Mouse (Mus musculus) heart, embryonic 11.5 days (tissue): ENCODE results near the gene Mrps15. TPM values are rescaled to one million over a fixed set of nuclear protein-coding genes. Genes with fewer than 3 reads are reported as not detected.

Experiments
- ATAC-seq: fragments of 200-750 bp; cut with Nextera tagmentation; replicated peaks from 2 replicates; pipeline ENCODE4 v1.8.0; 2017; ENCODE audit warnings: moderate library complexity; ENCODE audit not compliant: insufficient number of reproducible peaks, low FRiP score, low TSS enrichment
- H3K27ac ChIP-seq: fragments of 300-500 bp; sonication (generic); 2 replicates; pipeline ENCODE4 v1.5.1; 2014; ENCODE audit warnings: mild to moderate bottlenecking, low read depth, low read length
- H3K27me3 ChIP-seq: fragments of 300-500 bp; sonication (generic); 2 replicates; pipeline ENCODE4 v1.6.1; 2014; ENCODE audit warnings: mild to moderate bottlenecking, low read length, mixed read lengths; ENCODE audit not compliant: control insufficient read depth, insufficient read depth
- H3K36me3 ChIP-seq: fragments of 300-500 bp; sonication (generic); 2 replicates; pipeline ENCODE4 v1.6.1; 2014; ENCODE audit warnings: mild to moderate bottlenecking, low read length, moderate library complexity, mixed read lengths; ENCODE audit not compliant: control insufficient read depth, insufficient read depth
- H3K4me1 ChIP-seq: fragments of 300-500 bp; sonication (generic); 2 replicates; pipeline ENCODE4 v1.6.1; 2014; ENCODE audit warnings: low read length; ENCODE audit not compliant: control insufficient read depth, insufficient read depth
- H3K4me2 ChIP-seq: fragments of 300-500 bp; sonication (generic); 2 replicates; pipeline ENCODE4 v1.6.1; 2014; ENCODE audit warnings: mild to moderate bottlenecking, moderate library complexity
- H3K4me3 ChIP-seq: fragments of 300-500 bp; sonication (generic); 2 replicates; pipeline ENCODE4 v1.5.1; 2014; ENCODE audit warnings: low read depth, low read length
- H3K9ac ChIP-seq: fragments of 300-500 bp; sonication (generic); 2 replicates; pipeline ENCODE4 v1.6.1; 2014; ENCODE audit warnings: mild to moderate bottlenecking, low read depth, low read length, moderate library complexity
- H3K9me3 ChIP-seq: fragments of 300-500 bp; sonication (generic); replicated peaks from 2 replicates; pipeline ENCODE4 v1.6.1; 2016; ENCODE audit warnings: low read length; ENCODE audit not compliant: control insufficient read depth
- WGBS: fragments of 180-500 bp; shearing (Covaris S2); extraction: QIAGEN DNeasy Blood & Tissue Kit; methylation state at CpG from one replicate; pipeline ENCODE4 v1.1.7; 2014; ENCODE audit not compliant: insufficient replicate concordance; 5-methylcytosine and 5-hydroxymethylcytosine counted together
- polyA plus RNA-seq: library from polyadenylated mRNA; unstranded; fragments of >200 nt; fragmentation: Nextera tagmentation; extraction: Ambion mirVana; gene quantifications from 2 replicates; pipeline ENCODE4 v1.2.1, GENCODE M21; 2014

Mrps15 gene
- polyA plus RNA-seq, 1 experiment from 2014 or later: 155 TPM

- H3K27ac ChIP-seq: peak overlapping the region; percentile 97; the same call in 1 of the 2 replicates
- 41% methylated on average over 7 of the region's 7 CpGs for WGBS
- H3K36me3 ChIP-seq: peaks cover 3% of the 10 kb centered on the region; the same call in 1 of the 2 replicates
- ATAC-seq: no peak
- H3K9me3 ChIP-seq: no peaks in the 10 kb centered on the region
- H3K9ac ChIP-seq: 0 out of 2 replicates have a peak overlapping the region, but pooled peaks have one; percentile 62
- peaks cover 50% of the 10 kb centered on the region for H3K4me1 ChIP-seq
- H3K27me3 ChIP-seq: no peaks in the 10 kb centered on the region
- peak overlapping the region; percentile 99 for H3K4me2 ChIP-seq
- H3K4me3 ChIP-seq: no peak overlapping the region
Measured at GRCm38 (mm10) chr4:126102061-126102841, 55.5 kb downstream of the Mrps15 start.

- 1% methylated on average over 15 of the region's 15 CpGs for WGBS
- Histone ChIP-seq H3K4me1 (peaks cover 58% of the 10 kb centered on the region), H3K4me2 (peak overlapping the region; percentile 99), H3K27me3 (no peaks in the 10 kb centered on the region), H3K36me3 (peaks cover under 1% of the 10 kb centered on the region; the same call in 1 of the 2 replicates), H3K4me3 (peak overlapping the region; percentile 97), H3K9me3 (no peaks in the 10 kb centered on the region), H3K9ac (peak overlapping the region; percentile 62), H3K27ac (peak overlapping the region; percentile 97)
- peak; percentile 76 for ATAC-seq
Measured at GRCm38 (mm10) chr4:126103057-126103581, 56.4 kb downstream of the Mrps15 start.

- peak within 1 kb of the TSS; percentile 88 for H3K9ac ChIP-seq
- H3K9me3 ChIP-seq: no peaks in the 10 kb centered on the region
- H3K36me3 ChIP-seq: no peaks in the 10 kb centered on the region; the same call in 1 of the 2 replicates
- ATAC-seq: peak; percentile 92
- peaks cover 63% of the 10 kb centered on the region for H3K4me1 ChIP-seq
- peak within 1 kb of the TSS; percentile 97 for H3K4me3 ChIP-seq
- under 1% methylated on average over 34 of the region's 34 CpGs for WGBS
- H3K4me2 ChIP-seq: peak within 1 kb of the TSS; percentile 99
- H3K27ac ChIP-seq: peak within 1 kb of the TSS; percentile 97
- H3K27me3 ChIP-seq: no peaks in the 10 kb centered on the region
Measured at GRCm38 (mm10) chr4:126103590-126104068, 56.9 kb downstream of the Mrps15 start, which contains the start of gene Stk40. Gene Stk40, plus strand, starts transcription at chr4:126103957.

- H3K27ac ChIP-seq: no peak overlapping the region
- peaks cover 64% of the 10 kb centered on the region for H3K4me1 ChIP-seq
- no peaks in the 10 kb centered on the region for H3K27me3 ChIP-seq
- no peaks in the 10 kb centered on the region for H3K9me3 ChIP-seq
- H3K4me3 ChIP-seq: peak overlapping the region; percentile 97
- peak overlapping the region; percentile 88 for H3K9ac ChIP-seq
- peak; percentile 1; the same call in 1 of the 2 replicates for ATAC-seq
- peak overlapping the region; percentile 99 for H3K4me2 ChIP-seq
- WGBS: 3% methylated on average over 33 of the region's 34 CpGs
- H3K36me3 ChIP-seq: no peaks in the 10 kb centered on the region; the same call in 1 of the 2 replicates
Measured at GRCm38 (mm10) chr4:126104261-126105075, 57.7 kb downstream of the Mrps15 start.

Other genes starting within 250 kb of the Mrps15 start
- 0.33 and 0.70 TPM in 2 replicates for gene Csf3r, start 22.4 kb upstream of the Mrps15 start, polyA plus RNA-seq
- 5.3 TPM in 2 replicates for gene Oscp1, start 11.6 kb downstream of the Mrps15 start, polyA plus RNA-seq
- 42.8 and 44.5 TPM in 2 replicates for gene Lsm10, start 49.7 kb downstream of the Mrps15 start, polyA plus RNA-seq
- 18.5 and 23.2 TPM in 2 replicates for gene Stk40, start 57.0 kb downstream of the Mrps15 start, polyA plus RNA-seq
- gene Eva1b, start 100.8 kb downstream of the Mrps15 start, polyA plus RNA-seq: 31.9 and 33.5 TPM in 2 replicates
- 2.7 and 3.1 TPM in 2 replicates for gene Sh3d21, start 116.6 kb downstream of the Mrps15 start, polyA plus RNA-seq
- gene Thrap3, start 155.8 kb downstream of the Mrps15 start, polyA plus RNA-seq: 131 and 155 TPM in 2 replicates
- 37.0 and 44.6 TPM in 2 replicates for gene Map7d1, start 209.4 kb downstream of the Mrps15 start, polyA plus RNA-seq
- gene Trappc3, start 215.4 kb downstream of the Mrps15 start, polyA plus RNA-seq: 11.0 and 28.0 TPM in 2 replicates
- 2.0 and 3.0 TPM in 2 replicates for gene Col8a2, start 239.9 kb downstream of the Mrps15 start, polyA plus RNA-seq